Mouse (Mus musculus): ENCODE data around the gene Cib3. TPM values are rescaled to one million over a fixed set of nuclear protein-coding genes. Genes with fewer than 3 reads are reported as not detected.
A peak's percentile ranks its signal among the peaks of the same experiment; 100 is the strongest.

Gene Cib3
- total and polyA plus RNA-seq, 3 experiments, result not detected

DNA sequence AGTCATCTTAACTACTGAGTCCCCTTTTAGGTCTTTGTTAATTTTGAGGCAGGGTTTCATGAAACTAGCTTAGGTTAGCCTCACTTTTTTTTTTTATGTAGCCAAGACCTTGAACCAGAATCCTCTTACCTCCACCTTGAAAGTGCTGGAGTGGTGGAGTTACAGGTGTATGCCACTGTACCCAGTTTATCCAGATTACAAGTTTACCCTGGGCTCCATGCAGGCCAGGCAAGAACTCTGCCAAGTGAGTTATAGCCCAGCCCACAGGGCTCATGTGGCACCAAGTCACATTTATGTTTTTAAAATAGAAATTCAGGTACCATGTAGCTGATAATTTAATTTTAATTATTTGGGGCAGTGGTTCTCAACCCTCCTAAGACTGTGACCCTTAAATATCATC lies 48.8 kb upstream of the Cib3 start:
- no peak overlapping the region for H3K9ac ChIP-seq (ENCODE audit: insufficient read depth, low read depth)
- H3K9me3 ChIP-seq (replicated peaks; ENCODE audit: low read length), result no peaks in the 10 kb centered on the region
- H3K79me2 ChIP-seq (replicated peaks; ENCODE audit: control insufficient read depth, extremely low read depth, insufficient read depth, poor library complexity, severe bottlenecking), result no peaks in the 10 kb centered on the region
- no peak overlapping the region for H3K27ac ChIP-seq (ENCODE audit: insufficient read depth, low read depth)
- dilution Hi-C loops (cut with MboI; ENCODE audit: extremely low pct_ligation_motif_present, extremely low pct_unique_long_range_greater_than_20kb, low sequenced_read_pairs) (no loop called here), in situ Hi-C loops (cut with MboI; ENCODE audit: low pct_ligation_motif_present, low pct_unique_long_range_greater_than_20kb, low sequenced_read_pairs) (no loop called here)
- H3K27me3 ChIP-seq (replicated peaks), result no peaks in the 10 kb centered on the region
- no peak overlapping the region for H3K4me2 ChIP-seq (ENCODE audit: insufficient read depth, low read depth, poor library complexity, severe bottlenecking)
- no peak for DNase-seq (ENCODE audit: extremely low read depth)
- peaks cover 7 to 18% of the 10 kb centered on the region in 2 experiments for H3K36me3 ChIP-seq (replicated peaks in 1 of 2; ENCODE audit: control insufficient read depth in 1 of 2, insufficient read depth in 1 of 2, low read length in 1 of 2)
- H3K4me3 ChIP-seq (replicated peaks in 1 of 3; ENCODE audit: low read depth in 2 of 3, low read length in 2 of 3, poor library complexity in 1 of 3), result no peak overlapping the region
- TF ChIP-seq CTCF (conservative IDR thresholded peaks at IDR 0.05 in 1 of 2, IDR thresholded peaks at IDR 0.05 in 1 of 2; ENCODE audit: low read depth in 2 of 2, low read length in 2 of 2) (no peak), TBP (conservative IDR thresholded peaks at IDR 0.05; ENCODE audit: low read depth, low read length) (no peak), USF1 (IDR thresholded peaks at IDR 0.05; ENCODE audit: low read depth, low read length) (no peak), MAX (IDR thresholded peaks at IDR 0.05; ENCODE audit: low read length) (no peak), USF2 (conservative IDR thresholded peaks at IDR 0.05; ENCODE audit: low read depth, low read length) (no peak), POLR2AphosphoS2 (IDR thresholded peaks at IDR 0.05; ENCODE audit: low read depth, low read length) (no peak), KAT2A (IDR thresholded peaks at IDR 0.05; ENCODE audit: insufficient replicate concordance, low read length) (no peak), IRF4 (IDR thresholded peaks at IDR 0.05; ENCODE audit: low read depth, low read length) (no peak), BHLHE40 (IDR thresholded peaks at IDR 0.05; ENCODE audit: low read depth, low read length) (no peak), ZMIZ1 (IDR thresholded peaks at IDR 0.05; ENCODE audit: low read depth, low read length) (no peak), GABPA (IDR thresholded peaks at IDR 0.05; ENCODE audit: insufficient replicate concordance, low read depth, low read length) (no peak), ELF1 (IDR thresholded peaks at IDR 0.05; ENCODE audit: low read depth, low read length) (no peak), CHD1 (IDR thresholded peaks at IDR 0.05; ENCODE audit: low read depth, low read length) (no peak), ZC3H11A (IDR thresholded peaks at IDR 0.05; ENCODE audit: low read depth, low read length) (no peak), SMC3 (IDR thresholded peaks at IDR 0.05; ENCODE audit: low read depth, low read length) (no peak), UBTF (IDR thresholded peaks at IDR 0.05; ENCODE audit: low read depth, low read length) (no peak), ZKSCAN1 (IDR thresholded peaks at IDR 0.05; ENCODE audit: borderline replicate concordance, low read depth, low read length) (no peak)
- peaks cover 6 to 39% of the 10 kb centered on the region in 2 experiments; a peak in 3 of 4 replicates for H3K4me1 ChIP-seq (ENCODE audit: control insufficient read depth in 1 of 2, insufficient read depth in 2 of 2)

DNA sequence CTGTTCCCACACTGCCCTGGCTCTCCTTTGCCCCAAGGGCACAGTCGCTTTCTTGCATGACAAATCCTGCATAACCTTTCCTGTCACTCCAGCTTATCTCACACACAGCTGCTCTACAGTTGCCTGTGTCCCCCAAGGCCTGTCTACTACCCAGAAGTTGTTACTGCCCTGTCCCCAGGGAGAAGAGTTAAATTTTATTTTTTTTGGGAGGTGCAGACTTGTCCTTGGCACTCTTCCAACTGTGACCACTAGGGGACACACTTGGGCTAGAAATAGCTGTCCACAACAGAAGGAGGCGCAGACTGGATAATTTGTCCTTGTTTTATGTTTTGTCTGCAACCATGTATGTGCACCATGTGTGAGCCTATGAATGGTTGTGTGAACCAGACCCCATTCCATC lies 48.4 kb upstream of the Cib3 start:
- DNase-seq (ENCODE audit: extremely low read depth), result peak; percentile 88
- Histone ChIP-seq H3K9ac (ENCODE audit: insufficient read depth, low read depth) (no peak overlapping the region), H3K27me3 (replicated peaks) (no peaks in the 10 kb centered on the region), H3K4me1 (ENCODE audit: control insufficient read depth in 1 of 2, insufficient read depth in 2 of 2) (peaks cover 6 to 39% of the 10 kb centered on the region in 2 experiments; a peak in 3 of 4 replicates), H3K4me2 (ENCODE audit: insufficient read depth, low read depth, poor library complexity, severe bottlenecking) (no peak overlapping the region; the same call in 1 of the 2 replicates), H3K79me2 (replicated peaks; ENCODE audit: control insufficient read depth, extremely low read depth, insufficient read depth, poor library complexity, severe bottlenecking) (no peaks in the 10 kb centered on the region), H3K9me3 (replicated peaks; ENCODE audit: low read length) (no peaks in the 10 kb centered on the region), H3K4me3 (replicated peaks in 1 of 3; ENCODE audit: low read depth in 2 of 3, low read length in 2 of 3, poor library complexity in 1 of 3) (no peak overlapping the region), H3K27ac (ENCODE audit: insufficient read depth, low read depth) (no peak overlapping the region), H3K36me3 (replicated peaks in 1 of 2; ENCODE audit: control insufficient read depth in 1 of 2, insufficient read depth in 1 of 2, low read length in 1 of 2) (peaks cover 7 to 19% of the 10 kb centered on the region in 2 experiments)
- in situ Hi-C loops (cut with MboI; ENCODE audit: low pct_ligation_motif_present, low pct_unique_long_range_greater_than_20kb, low sequenced_read_pairs) (no loop called here), dilution Hi-C loops (cut with MboI; ENCODE audit: extremely low pct_ligation_motif_present, extremely low pct_unique_long_range_greater_than_20kb, low sequenced_read_pairs) (no loop called here)
- peak; percentile 46 for TF ChIP-seq SIN3A (IDR thresholded peaks at IDR 0.05; ENCODE audit: low read length)
- peak; percentile 25; the same call in 1 of the 2 replicates for TF ChIP-seq MAFK (IDR thresholded peaks at IDR 0.05; ENCODE audit: insufficient replicate concordance, low read length)
- TF ChIP-seq NRF1 (IDR thresholded peaks at IDR 0.05; ENCODE audit: low read depth, low read length), result peak; percentile 16; the same call in 1 of the 2 replicates
- no peak for TF ChIP-seq USF2 (conservative IDR thresholded peaks at IDR 0.05; ENCODE audit: low read depth, low read length)
- TF ChIP-seq JUN (IDR thresholded peaks at IDR 0.05; ENCODE audit: insufficient read depth, low read depth, low read length), result 0 out of 2 replicates have a peak, but pooled peaks have one; percentile 5
- TF ChIP-seq CTCF (conservative IDR thresholded peaks at IDR 0.05 in 1 of 2, IDR thresholded peaks at IDR 0.05 in 1 of 2; ENCODE audit: low read depth in 2 of 2, low read length in 2 of 2), result peak; percentile 98 to 99
- peak; percentile 95 for TF ChIP-seq ZC3H11A (IDR thresholded peaks at IDR 0.05; ENCODE audit: low read depth, low read length)
- TF ChIP-seq RCOR1 (conservative IDR thresholded peaks at IDR 0.05; ENCODE audit: low read depth, low read length), result 0 out of 2 replicates have a peak, but pooled peaks have one; percentile 27
- peak; percentile 80 for TF ChIP-seq ZNF384 (IDR thresholded peaks at IDR 0.05; ENCODE audit: low read depth, low read length)
- TF ChIP-seq USF1 (IDR thresholded peaks at IDR 0.05; ENCODE audit: low read depth, low read length), result no peak
- no peak for TF ChIP-seq CHD1 (IDR thresholded peaks at IDR 0.05; ENCODE audit: low read depth, low read length)
- no peak for TF ChIP-seq EP300 (IDR thresholded peaks at IDR 0.05; ENCODE audit: low read length)
- peak; percentile 65; the same call in 1 of the 2 replicates for TF ChIP-seq NELFE (IDR thresholded peaks at IDR 0.05; ENCODE audit: low read depth, low read length)
- no peak for TF ChIP-seq ETS1 (conservative IDR thresholded peaks at IDR 0.05; ENCODE audit: low read depth, low read length)
- peak; percentile 99 for TF ChIP-seq SMC3 (IDR thresholded peaks at IDR 0.05; ENCODE audit: low read depth, low read length)
- TF ChIP-seq ELF1 (IDR thresholded peaks at IDR 0.05; ENCODE audit: low read depth, low read length), result peak; percentile 32; the same call in 1 of the 2 replicates
- TF ChIP-seq MAZ (IDR thresholded peaks at IDR 0.05; ENCODE audit: low read depth, low read length), result no peak
- peak; percentile 68 for TF ChIP-seq MYC (IDR thresholded peaks at IDR 0.05; ENCODE audit: low read depth, low read length)
- peak; percentile 70 for TF ChIP-seq IRF4 (IDR thresholded peaks at IDR 0.05; ENCODE audit: low read depth, low read length)
- TF ChIP-seq MXI1 (IDR thresholded peaks at IDR 0.05; ENCODE audit: low read depth, low read length), result peak; percentile 34; the same call in 1 of the 2 replicates
- TF ChIP-seq JUND (conservative IDR thresholded peaks at IDR 0.05; ENCODE audit: low read depth, low read length), result no peak
- TF ChIP-seq KAT2A (IDR thresholded peaks at IDR 0.05; ENCODE audit: insufficient replicate concordance, low read length), result 0 out of 2 replicates have a peak, but pooled peaks have one; percentile 22

Data from CH12.LX (cell line).